Mouse (Mus musculus) heart, adult 18-20 months (tissue): ENCODE results near the gene Mnx1. TPM values are rescaled to one million over a fixed set of nuclear protein-coding genes. Genes with fewer than 3 reads are reported as not detected.

Source experiments
- DNase-seq, 2 experiments: peaks; one replicate each; pipeline ENCODE4 v3.0.0; 2021 to 2022; ENCODE audit warnings: mixed read lengths in 1 of 2
- long read RNA-seq, 2 experiments: library from polyadenylated mRNA; stranded (forward); transcript quantifications; one replicate each; pipeline ENCODE4 v2.0.0; 2021
- total RNA-seq, 2 experiments: library from RNA; stranded (reverse); gene quantifications; 2 replicates each; pipeline ENCODE4 v1.2.3; 2021

Gene Mnx1
- not detected for total RNA-seq
- long read RNA-seq, experiment 1, result 0 reads
- long read RNA-seq, experiment 2, result 0 reads

DNA sequence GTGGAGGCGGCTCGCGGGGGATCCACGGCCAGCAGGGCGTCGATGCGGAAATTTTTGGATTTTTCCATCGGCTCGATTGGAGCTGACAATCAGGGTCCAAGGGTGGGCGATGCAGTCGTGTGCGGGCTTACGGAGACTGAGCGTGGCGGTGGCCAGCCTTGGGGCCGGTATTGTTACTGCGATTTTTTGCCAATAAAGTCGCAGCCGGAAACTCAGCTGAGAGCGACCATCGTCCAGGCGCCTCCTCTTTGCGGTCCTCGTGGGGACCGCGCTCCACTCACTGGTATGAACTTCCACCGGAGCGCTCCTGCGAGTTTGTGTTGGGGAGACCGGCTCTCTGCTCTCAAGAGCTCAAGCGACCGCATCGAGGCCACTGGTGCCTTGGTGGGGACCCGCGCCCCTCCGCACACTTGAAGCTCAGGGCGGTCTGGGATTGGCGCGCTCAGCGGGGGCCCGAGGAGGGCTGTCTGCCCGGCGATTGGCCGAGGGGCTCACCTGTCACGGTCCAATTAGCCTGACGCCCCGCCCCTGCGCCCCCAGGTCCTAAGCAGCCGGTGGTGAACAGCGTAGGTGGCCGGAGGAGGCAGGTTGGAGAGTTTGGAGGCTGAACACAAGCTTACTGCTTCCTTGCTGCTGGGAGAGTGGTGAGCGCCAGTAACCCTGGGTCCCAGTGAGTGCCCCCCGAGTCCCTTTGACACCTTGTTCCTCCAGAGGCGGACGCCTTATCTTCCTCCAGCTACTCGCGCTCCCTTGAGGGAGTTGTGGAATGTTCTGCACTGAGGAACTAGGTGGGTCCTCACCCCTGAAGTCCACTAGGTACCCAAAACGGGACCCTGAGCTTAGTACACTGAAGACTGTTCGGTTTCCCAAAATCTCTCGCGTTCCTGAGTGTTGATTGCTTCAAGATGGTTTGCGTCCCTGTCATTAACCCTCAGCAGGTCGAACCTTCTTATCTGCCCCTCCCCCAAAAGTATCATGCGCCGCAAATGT lies at the start of gene Mnx1:
Gene Mnx1, minus strand, starts transcription at position 263 of the 990 bp plus-strand sequence.
- no peak for DNase-seq

DNA sequence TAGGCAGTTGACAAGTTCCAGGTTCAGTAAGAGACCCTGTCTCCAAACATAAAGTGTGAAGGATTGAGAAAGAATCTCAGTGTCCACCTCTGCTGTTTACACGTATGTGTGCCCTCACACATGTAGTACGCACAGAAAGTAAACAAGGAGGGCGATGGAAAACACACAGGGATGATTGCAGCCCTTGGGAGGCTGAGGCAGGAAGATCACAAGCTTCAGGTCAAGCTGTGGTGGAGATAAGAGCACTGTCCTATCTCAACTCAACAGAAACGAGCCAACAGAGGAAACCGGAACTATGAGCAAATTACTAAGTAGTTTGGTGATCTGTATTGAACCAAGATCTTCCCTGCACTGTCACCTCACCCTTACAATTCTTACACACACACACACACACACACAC lies 38.2 kb upstream of the Mnx1 start:
- no peak for DNase-seq

DNA sequence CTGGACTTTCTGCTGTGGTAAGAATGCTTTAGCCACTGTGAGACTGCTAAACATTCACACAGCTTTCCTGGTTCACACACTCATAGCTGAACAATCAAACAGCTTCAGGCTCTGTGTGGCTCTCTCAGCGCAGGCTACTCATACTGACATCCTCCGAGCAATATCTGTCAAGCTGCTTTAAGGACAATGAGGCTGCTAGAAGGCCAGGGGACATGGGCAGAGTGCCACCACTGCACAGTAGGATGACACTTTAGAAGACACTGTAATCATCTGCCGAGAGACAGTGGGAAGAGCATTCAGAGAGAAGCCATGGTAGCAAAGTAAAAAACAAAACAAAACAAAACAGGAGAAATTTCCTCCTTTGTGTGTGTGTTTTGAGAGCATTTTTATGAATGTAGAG lies 37.6 kb upstream of the Mnx1 start:
- DNase-seq, result no peak

DNA sequence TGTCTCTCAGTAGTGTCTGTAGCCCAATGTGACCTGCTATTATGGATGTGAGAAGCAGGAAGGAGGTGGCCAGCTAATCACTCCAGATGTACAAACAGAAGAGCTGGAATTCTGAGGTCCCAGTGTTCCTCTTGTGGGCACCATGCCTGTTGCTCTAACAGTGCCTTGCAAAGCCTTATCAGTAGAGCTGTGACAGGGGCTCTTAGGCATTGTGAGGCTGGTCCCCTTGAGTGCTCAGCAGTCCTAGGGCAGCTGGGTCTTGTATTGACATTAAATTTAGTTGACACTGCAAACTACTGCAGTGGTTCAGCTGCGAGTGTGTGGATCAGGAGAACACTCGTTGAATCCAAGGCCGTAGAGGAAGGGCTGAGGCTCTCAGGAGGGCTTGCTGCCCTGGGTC lies 28.7 kb upstream of the Mnx1 start:
- DNase-seq, result no peak

DNA sequence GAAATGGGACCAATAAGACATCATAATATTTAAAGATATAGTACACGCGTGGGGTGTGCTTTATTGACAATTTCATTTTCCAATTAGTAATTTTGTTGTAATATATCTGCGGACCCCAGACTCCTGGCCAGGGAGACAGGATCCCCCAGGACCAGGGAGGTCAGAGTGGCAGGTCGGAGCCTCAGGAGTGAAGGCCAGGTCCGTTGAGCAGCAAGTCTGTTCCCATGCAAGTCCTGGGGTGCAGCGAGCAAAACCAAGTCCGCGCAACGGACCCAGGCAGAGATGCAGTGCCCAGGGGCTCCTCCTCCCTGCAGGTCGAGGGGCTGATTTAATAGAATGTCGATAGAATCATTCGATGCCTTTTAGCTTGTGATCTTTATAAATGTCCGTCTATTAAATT lies 9.1 kb upstream of the Mnx1 start:
- DNase-seq, result no peak

DNA sequence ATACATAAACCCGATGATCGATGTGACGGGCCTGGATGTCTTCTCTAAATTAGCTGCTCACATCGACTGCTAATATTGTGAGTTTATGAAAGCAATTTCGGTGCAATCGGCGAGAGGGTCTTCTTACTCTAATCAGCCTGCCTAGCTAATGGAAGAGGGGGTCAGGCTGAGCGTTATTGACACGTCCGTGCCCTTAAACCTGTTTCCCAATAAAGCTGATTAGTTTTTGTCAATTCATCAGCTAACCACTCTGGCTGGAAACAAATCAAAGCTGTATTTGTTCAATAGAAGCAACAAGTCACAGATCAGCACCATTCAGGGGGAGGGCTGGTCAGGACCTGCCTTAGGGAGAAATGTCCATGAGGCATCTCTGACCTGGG lies 7.7 kb upstream of the Mnx1 start:
- DNase-seq, result no peak

DNA sequence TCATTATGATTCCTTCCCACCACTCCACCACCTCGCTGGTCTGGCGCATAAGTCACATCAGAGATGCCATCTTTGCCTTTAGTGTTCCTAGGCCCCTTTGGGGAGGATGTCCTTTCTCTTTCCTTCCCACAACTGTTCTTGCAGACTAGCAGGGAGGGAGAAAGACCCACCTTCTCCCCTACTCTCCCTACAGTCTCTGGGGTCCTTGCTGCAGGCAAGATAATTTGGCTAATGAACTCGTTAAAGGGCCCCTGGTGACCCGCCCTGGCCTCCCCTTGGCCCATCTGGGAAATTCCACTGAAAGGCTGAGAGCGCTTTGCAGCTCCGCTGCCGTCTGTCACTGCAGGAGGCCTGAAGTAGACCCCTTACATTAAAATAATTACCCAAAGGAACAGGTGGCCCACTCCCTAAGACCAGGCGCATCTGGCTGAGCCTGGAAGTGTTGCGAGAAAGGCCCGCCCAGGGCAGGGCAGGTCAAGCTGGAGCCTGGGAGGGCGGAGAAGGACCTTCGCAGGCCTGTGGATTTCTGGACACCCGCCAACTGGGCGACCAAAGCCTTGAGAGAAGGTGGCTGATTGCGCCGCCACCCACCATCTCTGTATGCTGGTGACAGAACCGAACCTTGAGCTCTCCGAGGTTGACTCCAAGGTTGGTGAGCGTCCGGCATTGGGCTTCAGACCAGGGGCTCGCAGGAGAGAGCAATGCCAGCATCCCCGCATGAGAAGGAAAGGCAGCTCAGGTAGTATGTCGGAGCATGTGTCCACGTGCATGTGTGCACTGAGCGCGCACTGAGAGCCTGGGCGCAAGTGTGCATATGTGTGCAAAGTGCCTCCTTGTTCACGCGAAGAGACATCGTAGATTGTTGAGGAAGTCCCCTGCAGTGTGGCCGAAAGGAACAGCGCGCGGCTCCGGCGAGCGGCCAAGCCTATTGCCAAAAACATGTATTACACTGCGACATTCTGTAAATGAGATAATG lies 7.0 kb upstream of the Mnx1 start:
- DNase-seq, result no peak

DNA sequence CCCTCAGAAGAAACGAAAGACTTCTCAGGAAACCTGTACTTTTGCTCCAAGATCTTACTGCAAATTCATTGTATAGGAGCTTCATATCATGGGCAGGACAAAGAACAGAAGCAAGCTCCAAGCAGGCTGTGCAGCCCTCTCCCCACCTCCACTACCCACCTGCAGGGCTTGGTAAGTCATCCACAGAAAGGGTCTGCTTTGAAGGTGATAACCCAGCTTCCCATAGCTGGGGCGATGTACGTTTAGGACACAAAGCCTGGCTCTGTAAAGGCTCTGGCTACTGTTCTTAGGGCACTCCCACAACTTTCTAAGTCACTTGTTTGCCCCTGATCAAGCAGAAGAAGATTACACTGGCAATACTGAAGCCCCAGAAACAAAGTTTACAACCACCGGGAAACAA lies 5.5 kb upstream of the Mnx1 start:
- DNase-seq, result no peak

DNA sequence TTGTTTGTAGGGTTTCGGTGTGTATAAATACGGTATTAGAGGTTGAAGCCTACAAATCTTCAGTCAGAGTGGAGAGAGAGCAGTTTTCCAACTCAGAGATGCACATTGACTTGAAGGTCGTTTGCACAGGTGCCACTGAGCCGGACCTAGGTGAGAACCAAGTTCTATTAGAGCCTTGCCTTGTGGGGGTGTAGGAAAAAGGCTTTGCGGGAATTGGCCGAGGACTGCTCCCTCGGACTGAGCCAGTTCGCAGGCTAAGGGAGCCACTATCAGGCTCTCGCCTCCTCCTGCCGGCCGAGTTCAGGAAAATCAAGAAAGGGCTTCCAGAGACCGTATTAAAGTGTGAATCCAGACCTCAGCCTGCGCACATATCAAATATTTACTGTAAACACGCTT lies 926 bp upstream of the Mnx1 start:
- DNase-seq, result peak in 1 of 2 experiments; percentile 30

DNA sequence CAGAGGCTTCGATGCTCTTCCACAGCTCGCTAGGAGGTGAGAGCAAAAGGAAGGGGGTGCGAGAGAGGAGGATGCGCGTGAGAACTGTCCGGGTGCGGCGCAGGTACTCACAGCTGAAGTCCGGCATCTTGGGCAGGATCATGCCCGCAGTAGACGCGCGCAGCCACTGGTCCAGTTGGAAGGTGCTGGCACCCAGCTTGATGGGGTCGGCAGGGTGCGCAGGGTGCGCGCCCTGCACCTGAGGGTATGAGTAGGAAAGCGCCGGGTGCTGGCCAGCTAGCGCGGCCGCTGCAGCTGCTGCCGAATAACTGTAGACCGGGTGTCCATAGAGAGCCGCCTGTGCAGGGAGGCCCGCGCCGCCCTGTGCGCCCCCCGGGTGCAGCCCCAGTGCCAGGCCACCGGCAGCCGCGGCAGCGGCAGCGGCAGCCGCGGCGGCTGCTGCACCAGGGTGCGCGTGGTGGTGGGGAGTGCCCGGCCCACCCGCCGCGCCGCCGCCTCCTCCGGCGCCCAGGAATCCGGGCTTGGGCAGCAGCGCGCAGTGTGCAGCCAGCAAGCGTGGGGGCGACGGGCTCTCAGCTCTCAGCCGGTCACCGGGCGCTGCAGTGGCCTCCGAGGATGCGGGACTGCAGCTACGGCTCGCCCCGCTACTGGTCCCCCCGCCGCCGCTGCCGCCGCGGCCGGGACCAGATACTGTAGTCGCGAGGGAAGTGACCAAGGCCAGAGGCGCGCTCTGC lies 629 bp downstream of the Mnx1 start:
- DNase-seq, result no peak

DNA sequence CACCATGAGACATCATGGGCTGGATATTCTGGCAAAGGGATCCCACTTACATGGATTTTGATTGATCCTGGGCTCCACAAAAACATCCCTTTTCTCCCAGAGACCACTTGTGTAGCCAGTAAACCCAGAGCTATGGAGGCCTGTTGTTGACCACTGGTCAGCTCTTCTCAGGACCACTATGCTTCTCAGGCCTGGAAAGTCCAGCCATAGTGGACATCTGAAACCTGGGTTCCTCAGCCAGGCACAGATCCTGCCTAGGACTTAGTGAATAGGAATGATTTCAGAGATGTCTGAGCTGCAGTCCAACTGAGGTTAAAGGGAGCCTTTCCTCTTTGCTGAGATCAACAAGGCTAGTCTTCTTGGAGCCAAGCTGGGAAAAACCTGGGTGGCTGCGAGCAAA lies 2.2 kb downstream of the Mnx1 start:
- no peak for DNase-seq

DNA sequence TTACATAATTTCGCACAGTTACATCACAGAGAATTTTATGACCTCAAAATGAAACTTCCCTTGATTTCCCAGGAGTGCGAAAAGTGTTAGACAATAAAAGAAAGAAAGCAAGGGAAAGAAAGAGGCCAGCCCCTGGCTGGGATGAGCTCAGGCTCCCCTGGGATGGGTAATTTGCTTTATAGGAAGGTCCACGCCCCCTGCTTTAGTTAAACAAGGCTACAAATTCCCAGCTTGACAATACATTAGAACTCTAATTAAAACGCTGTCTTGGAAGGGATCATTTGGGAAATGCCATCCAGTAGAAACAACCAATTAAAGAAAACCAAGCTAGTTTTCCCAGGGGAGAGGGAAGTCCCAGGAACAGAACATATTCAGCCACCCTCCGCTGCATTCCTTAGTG lies 2.7 kb downstream of the Mnx1 start:
- no peak for DNase-seq

DNA sequence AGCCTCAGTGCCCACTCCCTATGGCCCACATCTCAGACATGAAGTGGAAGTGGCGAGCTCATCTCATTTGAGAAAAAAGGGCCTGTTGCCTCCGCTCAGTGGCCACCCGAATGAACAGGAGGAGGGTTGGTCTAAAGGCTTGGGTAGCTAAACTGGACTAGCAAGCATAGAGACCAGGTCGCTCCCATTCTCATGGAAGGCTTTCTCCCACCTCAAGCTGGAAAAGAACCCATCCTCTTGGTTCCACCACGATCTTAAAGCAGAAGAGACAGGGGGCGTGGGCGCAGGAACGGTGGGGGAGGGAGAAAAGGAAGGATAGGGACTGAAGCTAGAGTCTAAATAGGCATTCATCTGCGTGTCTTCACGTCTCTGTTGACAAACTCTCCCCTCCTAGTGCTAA lies 3.2 kb downstream of the Mnx1 start:
- DNase-seq, result no peak

DNA sequence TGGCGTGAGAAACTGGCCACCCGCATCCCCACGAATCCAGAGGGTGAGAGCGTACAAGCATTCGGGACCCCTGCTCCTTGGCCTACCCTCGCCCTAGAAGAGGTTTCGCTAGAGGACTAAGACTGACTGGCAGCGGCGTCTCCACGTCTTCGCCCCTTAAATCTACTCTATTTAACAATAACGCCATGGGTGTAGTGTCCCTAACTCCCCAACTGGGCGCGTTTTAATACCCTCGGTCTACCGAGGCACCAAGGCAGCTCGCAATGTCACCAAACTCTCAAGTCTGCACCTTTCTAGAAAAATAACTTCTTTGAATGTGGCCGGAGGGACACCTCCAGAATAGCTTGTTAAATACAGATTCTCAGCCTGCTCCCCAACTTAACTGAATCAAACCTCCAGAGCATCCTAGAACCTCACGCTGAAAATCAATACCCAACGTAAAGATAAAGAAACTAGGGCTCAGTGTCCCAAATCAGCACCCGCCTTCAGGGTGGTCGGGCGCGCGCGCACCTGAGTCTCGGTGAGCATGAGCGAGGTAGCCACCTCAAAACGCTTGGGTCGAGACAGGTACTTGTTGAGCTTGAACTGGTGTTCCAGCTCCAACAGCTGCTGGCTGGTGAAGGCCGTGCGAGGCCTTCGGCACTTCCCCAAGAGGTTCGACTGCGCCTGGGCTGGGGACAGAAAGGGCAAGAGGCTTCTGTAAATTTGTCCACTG lies 3.9 kb downstream of the Mnx1 start:
- no peak for DNase-seq

DNA sequence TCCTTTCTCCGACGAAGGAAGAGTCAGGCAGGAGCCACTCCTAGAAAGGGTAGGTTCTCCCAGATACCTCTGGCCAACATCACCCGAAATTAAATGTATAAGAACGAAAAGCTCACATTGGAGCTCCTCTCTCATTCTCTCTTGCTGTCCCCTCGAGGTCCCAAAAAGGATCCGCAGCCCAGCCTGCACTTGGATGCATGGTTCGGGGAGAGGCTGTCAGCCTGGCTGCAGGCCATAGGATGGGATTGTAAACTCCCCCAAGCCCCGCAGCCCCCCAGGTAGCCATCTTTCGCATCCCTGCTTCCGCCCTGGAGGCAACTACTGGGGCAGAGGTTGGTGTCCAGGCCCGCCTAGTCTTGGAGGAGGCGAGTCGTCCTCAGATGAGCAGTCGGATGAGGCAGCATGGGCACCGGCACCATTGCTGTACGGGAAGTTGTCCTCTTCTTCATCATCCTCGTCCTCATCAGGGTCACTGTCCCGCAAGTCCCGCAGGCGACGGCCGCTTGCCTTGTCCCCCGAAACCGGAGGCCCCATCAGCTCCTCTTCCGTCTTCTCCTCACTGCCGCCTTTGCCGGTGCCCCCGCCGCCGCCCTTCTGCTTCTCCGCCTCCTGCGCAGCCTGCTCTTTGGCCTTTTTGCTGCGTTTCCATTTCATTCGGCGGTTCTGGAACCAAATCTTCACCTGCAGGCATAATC lies 4.6 kb downstream of the Mnx1 start:
- DNase-seq, result no peak

DNA sequence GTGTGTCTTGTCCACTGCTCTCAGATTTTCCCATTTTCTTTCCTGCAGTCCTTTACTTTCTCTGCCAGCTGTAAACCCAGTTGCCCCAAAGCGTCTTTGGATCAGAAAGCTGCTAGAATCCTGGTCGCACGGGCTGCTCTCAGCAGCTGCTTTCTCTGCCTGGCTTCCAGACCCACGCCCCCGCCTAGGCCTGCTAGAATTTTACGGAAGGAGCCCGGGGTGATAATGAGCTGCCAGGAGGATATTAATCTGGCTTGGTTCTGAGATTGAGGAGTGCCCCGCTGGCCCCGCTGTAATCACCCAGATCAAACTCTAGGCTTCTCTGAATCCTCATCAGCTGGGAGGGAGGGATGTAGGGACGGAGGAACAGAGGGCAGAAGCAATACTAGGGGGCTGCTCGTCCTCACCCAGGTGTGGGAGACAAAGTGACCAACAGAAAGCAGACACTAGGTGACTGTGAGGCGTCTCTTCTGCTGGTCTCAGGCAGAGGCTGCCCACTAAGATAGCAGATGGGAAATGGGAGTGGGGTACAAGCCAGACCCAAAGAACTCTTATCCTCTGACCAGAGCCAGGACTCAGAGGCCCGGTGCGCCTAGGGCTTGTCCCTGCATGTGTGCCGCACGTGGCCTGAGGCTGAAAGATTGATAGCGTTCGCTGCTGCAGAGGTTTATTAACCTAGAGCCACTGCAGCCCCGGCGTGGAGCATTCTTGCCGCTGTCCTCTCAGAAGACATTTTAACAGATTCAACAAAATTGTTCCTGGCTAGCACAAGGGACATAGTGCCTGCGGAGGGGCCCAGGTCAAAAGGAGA lies 6.2 kb downstream of the Mnx1 start:
- no peak for DNase-seq

DNA sequence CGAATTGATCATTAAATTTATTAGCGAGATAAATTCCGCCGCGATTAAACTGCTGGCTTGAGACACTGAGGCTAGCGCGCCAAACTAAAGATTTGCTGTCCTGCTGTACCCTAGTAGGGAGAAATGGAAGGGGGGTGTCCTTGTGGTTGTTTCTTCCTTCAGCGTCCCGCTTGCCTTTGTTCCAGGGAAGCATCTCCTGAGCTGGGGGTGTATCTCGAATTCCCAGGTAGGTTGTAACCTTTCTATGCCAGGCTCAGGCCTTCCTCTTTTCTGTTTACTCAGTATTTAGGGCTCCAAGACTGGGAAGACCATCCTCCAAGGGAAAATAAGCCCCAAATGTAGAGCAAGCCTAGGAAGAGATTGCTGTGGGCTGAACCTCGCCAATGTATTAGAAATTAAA lies 6.9 kb downstream of the Mnx1 start:
- DNase-seq, result no peak

DNA sequence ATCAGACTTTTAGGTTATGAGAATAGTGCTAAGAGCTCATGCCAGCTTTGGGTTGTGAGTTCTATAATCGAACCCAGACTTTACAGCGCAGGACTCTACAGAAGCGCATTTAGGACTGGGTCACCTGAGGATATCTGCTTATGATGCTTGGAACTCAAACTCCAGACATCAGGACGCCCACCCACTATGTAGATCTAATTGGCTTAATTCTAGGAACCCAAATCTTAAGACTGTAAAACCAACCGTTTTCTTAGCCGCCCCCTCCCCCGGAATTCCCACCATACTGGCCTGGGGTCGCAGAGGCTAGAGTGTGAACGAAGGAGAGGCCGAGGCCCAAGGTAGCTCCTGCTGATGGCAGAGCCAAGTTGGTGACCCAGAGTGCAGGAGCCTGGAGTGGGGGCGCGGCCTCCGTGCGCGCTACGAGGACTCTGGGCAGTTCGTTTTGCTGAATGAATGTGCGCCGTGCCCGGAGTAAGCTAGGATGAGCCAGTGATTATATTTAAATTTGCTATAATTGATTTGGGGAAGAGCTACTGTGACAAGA lies 7.3 kb downstream of the Mnx1 start:
- DNase-seq, result no peak

DNA sequence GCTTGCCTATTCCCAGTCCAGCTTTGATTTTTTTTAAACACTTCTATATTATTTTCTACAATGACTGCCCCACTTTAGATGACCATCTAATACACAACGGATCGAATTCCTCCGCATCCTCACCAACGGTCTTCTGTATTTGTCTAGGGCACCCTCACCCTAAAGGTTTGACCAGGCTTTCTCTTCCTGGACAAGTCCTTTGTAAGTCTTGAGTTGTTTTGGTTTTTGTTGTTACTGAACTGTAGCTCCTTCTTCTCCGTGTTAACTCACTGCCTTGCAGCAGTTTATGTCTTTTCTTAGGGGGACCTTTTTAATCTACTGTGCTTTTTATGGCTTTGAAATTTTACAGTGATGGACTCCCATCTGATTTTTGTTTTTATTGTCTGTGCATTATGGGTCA lies 8.0 kb downstream of the Mnx1 start:
- no peak for DNase-seq

DNA sequence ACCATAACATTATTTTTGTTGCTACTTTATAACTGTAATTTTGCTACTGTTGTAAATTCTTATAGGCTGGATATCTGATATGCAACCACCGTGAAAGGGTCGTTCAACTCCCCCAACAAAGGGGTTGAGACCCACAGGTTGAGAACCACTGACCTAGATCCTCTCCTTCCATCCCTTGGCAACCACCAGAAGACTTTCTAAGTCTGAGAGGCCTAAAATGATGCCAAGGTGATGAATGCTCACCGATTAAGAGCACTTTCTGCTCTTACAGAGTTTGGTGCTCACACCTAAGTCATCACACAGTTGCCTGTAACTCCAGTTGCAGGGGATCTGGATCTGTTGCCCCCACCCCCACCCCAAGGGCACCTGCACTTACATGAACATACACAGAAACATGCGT lies 8.8 kb downstream of the Mnx1 start:
- DNase-seq, result no peak
